Mouse (Mus musculus) megakaryocyte progenitor cell, adult 5-6 weeks (primary cell): ENCODE results near the gene Lrrc32. TPM values are rescaled to one million over a fixed set of nuclear protein-coding genes. Genes with fewer than 3 reads are reported as not detected.

Source experiments
- ATAC-seq: replicated peaks from 2 replicates; pipeline ENCODE4 v1.8.0; 2016; ENCODE audit warnings: mild to moderate bottlenecking, moderate TSS enrichment, inconsistent platforms; ENCODE audit not compliant: poor library complexity
- total RNA-seq, 2 experiments: library from RNA; stranded (forward) in 1 of 2; stranded (reverse) in 1 of 2; fragments of 157-497, 149-512 nt in 1 of 2; fragments of 200-1000 nt in 1 of 2; gene quantifications; 2 replicates each; pipeline versions ENCODE4 v1.2.3 to v1.2.4; 2015 to 2017

Gene Lrrc32
- total RNA-seq (2015) = 0.05 TPM in 1 of 2 replicates, not detected in the other
- 0.04 TPM in 1 of 2 replicates, not detected in the other for total RNA-seq (2017)

GRCm38 (mm10) chr7:98489131-98489530, at the start of gene Lrrc32:
Gene Lrrc32, plus strand, starts transcription at chr7:98489283.
- ATAC-seq = no peak

- no peak for ATAC-seq
These were observed 49.1 kb upstream of the Lrrc32 start, which contains the start of gene Gucy2d for GRCm38 (mm10) chr7:98439956-98440466. Gene Gucy2d, plus strand, starts transcription at chr7:98440416.

- no peak for ATAC-seq
These were observed 42.2 kb upstream of the Lrrc32 start for GRCm38 (mm10) chr7:98446873-98447272.

GRCm38 (mm10) chr7:98447585-98448308, 41.3 kb upstream of the Lrrc32 start:
- ATAC-seq = peak; percentile 70

- ATAC-seq = no peak
These were observed 40.8 kb upstream of the Lrrc32 start for GRCm38 (mm10) chr7:98448309-98448630.

GRCm38 (mm10) chr7:98449696-98450095, 39.4 kb upstream of the Lrrc32 start:
- no peak for ATAC-seq

GRCm38 (mm10) chr7:98454397-98455120, 34.5 kb upstream of the Lrrc32 start:
- ATAC-seq = no peak

- no peak for ATAC-seq
These were observed 28.8 kb upstream of the Lrrc32 start for GRCm38 (mm10) chr7:98460319-98460718.

- ATAC-seq = no peak
These were observed 20.0 kb upstream of the Lrrc32 start for GRCm38 (mm10) chr7:98469089-98469488.

- no peak for ATAC-seq
These were observed 16.6 kb upstream of the Lrrc32 start for GRCm38 (mm10) chr7:98472529-98472928.

GRCm38 (mm10) chr7:98474558-98474957, 14.5 kb upstream of the Lrrc32 start:
- ATAC-seq = peak; percentile 52; the same call in 1 of the 2 replicates

- ATAC-seq = no peak
These were observed 11.9 kb upstream of the Lrrc32 start for GRCm38 (mm10) chr7:98477153-98477552.

- no peak for ATAC-seq
These were observed 8.6 kb upstream of the Lrrc32 start for GRCm38 (mm10) chr7:98480481-98480880.

GRCm38 (mm10) chr7:98481066-98481734, 7.9 kb upstream of the Lrrc32 start:
- peak; percentile 94 for ATAC-seq

- ATAC-seq = no peak
These were observed 7.2 kb upstream of the Lrrc32 start for GRCm38 (mm10) chr7:98481861-98482260.

- no peak for ATAC-seq
These were observed 6.4 kb upstream of the Lrrc32 start for GRCm38 (mm10) chr7:98482551-98483267.

GRCm38 (mm10) chr7:98483268-98483607, 5.8 kb upstream of the Lrrc32 start:
- no peak for ATAC-seq

- no peak for ATAC-seq
These were observed 4.2 kb upstream of the Lrrc32 start for GRCm38 (mm10) chr7:98484878-98485277.

- ATAC-seq = no peak
These were observed 3.6 kb upstream of the Lrrc32 start for GRCm38 (mm10) chr7:98485508-98485907.

- ATAC-seq = no peak
These were observed 2.6 kb upstream of the Lrrc32 start for GRCm38 (mm10) chr7:98486471-98486917.
